Mouse (Mus musculus) small intestine, adult 10 weeks (tissue): ENCODE data around the gene Chkb. TPM values are rescaled to one million over a fixed set of nuclear protein-coding genes. Genes with fewer than 3 reads are reported as not detected.

Experiments
- polyA plus RNA-seq: library from polyadenylated mRNA; stranded (reverse); fragments of 350-450 nt; fragmentation: Illumina TruSeq; extraction: RNeasy Lipid Tissue Mini Kit (QIAGEN cat#74804); gene quantifications from one replicate; pipeline ENCODE4 v1.2.3, GENCODE M21; 2014; ENCODE audit warnings: low replicate concordance

Gene Chkb
- polyA plus RNA-seq: 125 TPM

DNA sequence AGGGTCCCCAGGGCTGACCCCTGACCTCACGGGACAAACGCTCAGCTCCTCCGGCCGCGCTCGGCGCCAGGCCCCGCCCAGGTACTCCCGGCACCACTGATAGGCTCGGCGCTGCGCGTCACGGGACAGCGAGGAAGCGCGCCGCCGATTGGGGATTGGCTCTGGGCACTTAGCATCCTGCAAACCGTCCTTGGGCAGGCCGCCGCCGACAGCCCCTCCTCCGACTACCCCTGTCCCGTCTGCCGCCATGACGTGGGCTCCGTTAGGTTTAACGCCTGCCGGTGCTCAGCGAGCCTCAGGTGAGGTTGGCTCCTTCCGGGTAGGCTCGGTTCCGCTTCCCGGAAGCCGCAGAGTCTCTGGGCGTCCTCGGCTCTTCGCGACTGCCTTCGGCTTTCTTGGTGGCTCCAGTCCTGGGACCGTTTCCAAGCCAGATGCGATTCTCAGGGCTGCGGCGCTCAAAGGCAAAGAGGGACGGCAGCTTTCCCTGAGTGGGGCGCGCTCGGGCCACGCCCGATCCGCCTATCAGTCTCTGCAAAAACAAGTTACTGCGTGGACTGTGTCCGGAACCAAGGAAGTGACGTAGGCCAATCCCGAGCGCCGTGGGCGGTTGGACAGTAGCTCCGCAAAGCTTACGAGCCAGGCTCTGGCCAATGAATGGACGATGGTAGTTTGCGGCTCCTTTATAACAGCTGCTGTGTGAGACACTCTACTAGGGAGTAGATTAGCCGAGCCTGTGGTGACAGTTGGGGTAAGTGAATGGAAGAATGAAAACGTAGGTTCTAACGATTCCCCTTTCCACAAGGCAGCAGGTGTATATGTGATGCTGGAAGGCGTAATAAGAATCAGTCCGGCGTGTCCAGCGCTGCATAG lies at the start of gene Chkb, which contains the start of the genes C730034F03Rik and Gm44502:
Gene Chkb, minus strand, starts transcription at position 557 of the 870 bp plus-strand sequence.
Gene C730034F03Rik, plus strand, starts transcription at position 238 of the 870 bp plus-strand sequence.
Gene Gm44502, minus strand, starts transcription at position 345 of the 870 bp plus-strand sequence.

DNA sequence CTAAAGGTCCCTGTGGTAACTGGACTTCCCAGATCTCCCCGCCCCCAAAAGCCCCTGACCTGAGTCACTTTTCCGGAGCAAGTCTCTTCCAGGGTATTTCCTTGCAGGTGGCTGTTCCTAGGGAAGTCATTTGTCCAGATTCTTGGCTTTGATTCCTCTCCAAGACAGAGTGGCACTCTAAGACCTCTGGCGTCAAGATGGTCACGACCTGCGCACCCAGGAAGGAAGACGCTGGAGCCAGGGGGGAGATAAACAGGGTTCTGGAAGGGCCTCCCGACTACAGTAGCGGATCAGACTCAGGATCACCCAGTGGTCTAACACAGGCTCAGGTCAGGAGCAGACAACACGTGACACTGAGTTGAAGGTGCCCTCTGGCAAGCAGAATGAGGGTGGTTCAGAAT lies 47.4 kb upstream of the Chkb start, which contains the start of gene Arsa:
Gene Arsa, minus strand, starts transcription at position 335 of the 401 bp plus-strand sequence.

GRCm38 (mm10) chr15:89453865-89454478 lies 24.3 kb upstream of the Chkb start, which contains the start of gene Mapk8ip2:
Gene Mapk8ip2 (plus strand): TSS chr15:89453913.

GRCm38 (mm10) chr15:89425711-89426121 lies 4.0 kb downstream of the Chkb start, which contains the start of gene Cpt1b:
Gene Cpt1b (minus strand): TSS chr15:89425863.

GRCm38 (mm10) chr15:89410118-89410517 lies 19.6 kb downstream of the Chkb start, which contains the start of gene Syce3:
Gene Syce3 (minus strand): TSS chr15:89410503.

GRCm38 (mm10) chr15:89384617-89385016 lies 45.1 kb downstream of the Chkb start, which contains the start of gene Klhdc7b:
Gene Klhdc7b (plus strand): TSS chr15:89384917.

DNA sequence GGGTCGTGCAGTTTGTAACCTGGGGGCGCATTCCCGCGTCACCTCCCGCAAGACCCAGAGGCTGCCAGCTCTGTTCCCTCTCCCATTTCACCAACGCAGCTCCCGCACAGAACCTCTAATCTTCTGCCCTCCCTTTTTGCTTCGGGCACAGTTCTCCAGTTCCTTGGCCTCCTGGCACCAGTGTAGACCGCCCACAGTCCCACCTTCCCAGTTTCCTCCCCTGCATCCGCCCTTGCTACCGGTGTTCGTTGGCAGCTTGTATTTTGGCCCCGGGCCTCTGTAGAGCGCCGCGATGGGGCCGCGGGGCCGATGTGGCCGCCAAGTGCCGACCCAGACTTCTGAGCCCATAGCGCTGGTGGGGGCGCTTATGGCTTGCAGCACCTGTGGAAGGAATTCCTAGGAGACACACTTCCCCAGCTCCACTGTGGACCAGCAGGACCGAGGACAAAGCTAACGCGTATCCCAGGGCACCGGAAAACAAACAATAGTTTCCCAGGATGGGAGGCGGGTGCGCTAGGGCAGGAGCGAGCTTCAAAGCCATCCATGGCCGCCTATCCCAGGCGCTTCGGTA lies 50.8 kb downstream of the Chkb start, which contains the start of gene Odf3b:
Gene Odf3b, minus strand, starts transcription at position 452 of the 571 bp plus-strand sequence.

GRCm38 (mm10) chr15:89376957-89377356 lies 52.8 kb downstream of the Chkb start, which contains the start of gene Tymp:
Gene Tymp (minus strand): TSS chr15:89377039.

Other genes starting within 250 kb of the Chkb start
- 3.4 TPM for gene Plxnb2, start 249.1 kb downstream of the Chkb start, polyA plus RNA-seq
- 0.11 TPM for gene Dennd6b, start 233.4 kb downstream of the Chkb start, polyA plus RNA-seq
- 6.9 TPM for gene Ppp6r2, start 218.4 kb downstream of the Chkb start, polyA plus RNA-seq
- 1.7 TPM for gene Sbf1, start 114.6 kb downstream of the Chkb start, polyA plus RNA-seq
- gene Adm2, start 107.2 kb downstream of the Chkb start, polyA plus RNA-seq: not detected
- not detected for gene Miox, start 95.5 kb downstream of the Chkb start, polyA plus RNA-seq
- not detected for gene Lmf2, start 74.2 kb downstream of the Chkb start, polyA plus RNA-seq
- 4.1 TPM for gene Ncaph2, start 74.2 kb downstream of the Chkb start, polyA plus RNA-seq
- gene Sco2, start 56.1 kb downstream of the Chkb start, polyA plus RNA-seq: 0.37 TPM
- gene Tymp, start 52.9 kb downstream of the Chkb start, polyA plus RNA-seq: not detected
- gene Odf3b, start 50.6 kb downstream of the Chkb start, polyA plus RNA-seq: not detected
- not detected for gene Klhdc7b, start 45.0 kb downstream of the Chkb start, polyA plus RNA-seq
- gene Syce3, start 19.4 kb downstream of the Chkb start, polyA plus RNA-seq: not detected
- gene Cpt1b, start 4.0 kb downstream of the Chkb start, polyA plus RNA-seq: 0.52 TPM
- 3.6 TPM for gene C730034F03Rik, start 319 bp downstream of the Chkb start, polyA plus RNA-seq
- gene Gm44502, start 212 bp downstream of the Chkb start, polyA plus RNA-seq: not detected
- 0.30 TPM for gene Mapk8ip2, start 24.0 kb upstream of the Chkb start, polyA plus RNA-seq
- gene Arsa, start 47.5 kb upstream of the Chkb start, polyA plus RNA-seq: 2.8 TPM
- 0.71 TPM for gene Shank3, start 69.7 kb upstream of the Chkb start, polyA plus RNA-seq
- gene Acr, start 138.4 kb upstream of the Chkb start, polyA plus RNA-seq: not detected
- gene Rabl2, start 162.0 kb upstream of the Chkb start, polyA plus RNA-seq: 1.2 TPM